Mouse (Mus musculus) spleen, adult 2 months (tissue): ENCODE measurements around the gene Vamp5.

ENCODE experiments used
- CTCF ChIP-seq: fragments of 200-500 bp; IDR thresholded peaks from 2 replicates; pipeline ENCODE4 v1.5.1; 2011; ENCODE audit warnings: mild to moderate bottlenecking, inconsistent platforms; ENCODE audit not compliant: insufficient read depth, insufficient read length, insufficient replicate concordance; ENCODE audit errors: extremely low read depth
- POLR2A ChIP-seq: fragments of 200-500 bp; IDR thresholded peaks from 2 replicates; pipeline ENCODE4 v1.6.1; 2011; ENCODE audit warnings: low read depth, low read length, inconsistent platforms

DNA sequence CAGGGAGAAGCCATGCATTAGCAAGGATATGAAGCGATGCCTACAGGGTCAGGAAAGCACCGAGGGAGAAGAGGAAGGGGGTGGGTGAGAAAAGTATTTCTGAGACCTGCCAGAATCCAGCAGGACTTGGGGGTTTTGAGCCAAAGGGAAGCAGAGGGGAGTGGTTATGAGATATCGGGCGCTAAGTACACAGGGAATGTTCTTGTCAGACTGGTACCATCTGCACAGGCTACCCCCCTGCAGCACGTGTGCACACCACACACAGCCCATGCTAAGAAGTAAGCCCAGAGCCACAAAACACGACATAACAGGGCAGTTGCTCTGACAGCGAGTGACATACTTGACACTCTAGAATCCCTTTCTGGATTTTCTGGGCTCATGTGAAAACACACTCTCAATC is 6.1 kb downstream of the Vamp5 start:
- TF ChIP-seq CTCF (no peak), POLR2A (no peak)
